Mouse (Mus musculus) heart, adult 2 months (tissue): ENCODE data around the gene Pdlim1.

Source experiments
- CTCF ChIP-seq: fragments of 200-600 bp; IDR thresholded peaks from 2 replicates; pipeline ENCODE4 v1.8.1; 2022; ENCODE audit warnings: antibody characterized with exemption, mild to moderate bottlenecking, moderate library complexity
- EP300 ChIP-seq: fragments of 200-500 bp; IDR thresholded peaks from 2 replicates; pipeline ENCODE4 v1.6.1; 2011; ENCODE audit warnings: low read depth, low read length, control low read depth; ENCODE audit not compliant: insufficient read depth
- POLR2A ChIP-seq: fragments of 200-500 bp; IDR thresholded peaks from 2 replicates; pipeline ENCODE4 v1.6.1; 2011; ENCODE audit warnings: mild to moderate bottlenecking, low read depth, low read length, control low read depth; ENCODE audit not compliant: insufficient read depth

- TF ChIP-seq EP300 (no peak), POLR2A (no peak), CTCF (no peak)
Observed at GRCm38 (mm10) chr19:40240360-40240759, 31.3 kb downstream of the Pdlim1 start.
